Mouse (Mus musculus) retina, adult 2 months (tissue): ENCODE measurements around the gene Rab33a.
A peak's percentile ranks its signal among the peaks of the same experiment; 100 is the strongest.

Source experiments
- DNase-seq: peaks from one replicate; pipeline ENCODE4 v3.0.0-alpha.2; 2012; ENCODE audit warnings: low read depth, low spot score

Rab33a gene

GRCm38 (mm10) chrX:48518808-48519548, at the start of gene Rab33a:
Rab33a (plus strand) TSS chrX:48519285.
- no peak for DNase-seq

DNA sequence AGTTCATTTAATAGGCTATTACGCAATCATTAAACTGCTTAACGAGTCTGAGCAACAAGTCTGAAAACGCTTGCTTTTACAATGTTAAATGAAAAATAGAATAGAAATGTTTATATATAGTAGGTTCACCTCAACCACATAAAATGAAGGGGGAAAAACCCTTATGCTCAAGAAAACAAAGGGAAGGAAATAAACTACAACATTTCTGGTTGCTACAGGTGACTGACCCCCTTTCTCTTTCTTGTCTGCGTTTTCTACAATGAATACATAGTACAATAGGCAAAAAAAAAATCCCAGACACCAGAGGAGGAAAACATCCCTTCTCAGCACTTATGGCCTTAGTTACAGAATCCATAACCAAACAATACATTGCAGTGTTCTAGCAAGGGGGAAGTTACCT, 38.0 kb upstream of the Rab33a start:
- no peak for DNase-seq

GRCm38 (mm10) chrX:48481687-48482086, 37.4 kb upstream of the Rab33a start:
- DNase-seq = no peak

DNA sequence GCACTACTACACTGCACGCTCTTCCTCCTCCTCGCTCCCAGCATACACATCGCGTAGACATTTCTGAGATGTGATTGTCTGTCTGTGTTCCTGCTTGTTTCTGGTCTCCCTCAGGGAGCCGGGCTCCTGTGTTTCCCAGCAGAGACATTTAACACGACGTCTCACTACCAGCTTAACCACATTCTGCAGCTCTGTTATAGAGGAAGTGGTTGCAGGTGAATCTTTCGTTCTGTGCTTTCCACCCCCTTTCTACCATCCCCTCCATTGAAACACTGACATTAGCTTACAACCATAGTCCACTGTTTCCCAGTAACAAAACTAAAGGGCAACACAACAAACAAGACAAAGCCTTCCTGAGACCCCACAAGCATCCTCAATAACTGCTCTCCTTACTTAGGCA, 25.3 kb upstream of the Rab33a start:
- no peak for DNase-seq

- DNase-seq = peak; percentile 84
These were observed 5.8 kb upstream of the Rab33a start, which contains the start of gene Aifm1 for GRCm38 (mm10) chrX:48513166-48513807. Aifm1 (minus strand) TSS chrX:48513563.

DNA sequence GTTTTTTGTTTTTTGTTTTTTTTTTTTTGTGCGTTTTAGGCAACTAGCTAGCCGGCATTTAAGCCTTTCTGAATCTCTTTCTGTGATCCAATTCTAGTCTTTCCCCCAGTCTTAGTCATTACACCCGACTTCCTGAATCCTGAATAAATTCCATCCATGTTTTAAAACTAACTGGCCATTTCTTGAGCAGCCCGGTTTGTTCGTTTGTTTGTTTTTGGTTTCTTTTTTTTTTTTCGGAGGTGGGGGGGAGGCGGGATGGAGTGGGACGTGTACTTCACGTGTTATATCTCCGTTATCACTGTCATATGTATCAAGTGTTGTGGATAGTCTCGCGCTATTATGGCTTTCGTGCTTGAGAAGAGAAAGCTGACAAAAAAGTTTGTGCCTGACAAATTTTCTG, 5.3 kb upstream of the Rab33a start:
- DNase-seq = no peak

- no peak for DNase-seq
These were observed 776 bp upstream of the Rab33a start for GRCm38 (mm10) chrX:48518211-48518807.

GRCm38 (mm10) chrX:48519549-48520085, 532 bp downstream of the Rab33a start:
- no peak for DNase-seq

DNA sequence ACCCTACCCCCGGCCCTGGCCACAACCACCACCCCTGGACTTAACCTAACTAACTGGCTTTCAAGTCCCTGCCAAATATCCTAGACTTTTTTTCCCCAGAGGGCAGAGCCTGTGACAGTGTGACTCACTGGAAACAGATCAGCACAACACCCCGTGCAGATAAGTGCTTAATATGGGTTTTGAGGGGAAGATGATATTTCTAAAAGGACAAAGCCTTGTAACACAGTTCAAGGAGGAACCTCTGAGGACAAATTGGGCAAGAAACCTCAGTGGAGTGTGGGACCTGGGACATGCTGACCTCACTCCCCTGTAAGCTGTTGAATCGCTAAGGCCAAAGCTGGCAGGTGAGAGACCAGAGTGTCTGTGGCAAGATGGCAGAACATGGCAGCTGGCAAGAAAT, 2.6 kb downstream of the Rab33a start:
- DNase-seq = no peak

DNA sequence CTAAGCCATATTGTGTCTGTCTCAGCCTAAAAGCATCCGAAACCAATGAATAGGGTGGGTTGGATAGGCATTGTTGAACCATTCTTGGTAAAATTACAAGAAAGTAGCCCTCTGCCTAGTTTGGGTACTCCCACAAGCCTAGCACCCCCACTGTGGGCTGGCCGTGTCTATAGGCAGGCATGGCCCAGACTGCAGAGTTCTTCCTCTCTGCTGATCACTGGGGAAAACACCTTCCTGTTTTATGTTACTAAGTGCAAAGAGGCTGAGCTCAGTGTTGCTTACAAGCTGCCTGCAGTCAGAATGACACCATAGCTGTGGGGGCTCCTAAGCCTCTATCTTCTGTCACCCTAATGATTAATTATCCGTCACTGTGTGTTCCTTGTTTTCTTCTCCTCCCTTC, 4.4 kb downstream of the Rab33a start:
- DNase-seq = no peak

DNA sequence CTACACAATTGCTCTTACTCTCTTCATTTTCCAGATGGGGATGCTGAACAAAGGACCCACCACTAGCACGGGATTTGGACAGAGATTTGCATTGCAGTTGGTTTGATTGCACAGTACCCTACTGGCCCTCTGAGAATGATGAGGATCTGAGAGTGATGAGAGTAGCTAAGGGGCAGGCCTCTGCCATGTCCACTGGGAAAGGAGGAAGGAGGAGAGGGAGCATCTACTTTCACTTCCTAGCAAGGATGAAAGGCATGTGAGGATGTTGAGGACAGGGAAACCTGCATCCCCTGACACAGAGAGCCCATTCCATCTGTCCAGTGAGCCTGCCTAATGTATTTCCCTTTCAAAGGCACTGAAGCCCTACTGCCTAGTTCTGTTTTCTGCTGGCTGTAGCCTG, 6.2 kb downstream of the Rab33a start:
- DNase-seq = no peak

DNA sequence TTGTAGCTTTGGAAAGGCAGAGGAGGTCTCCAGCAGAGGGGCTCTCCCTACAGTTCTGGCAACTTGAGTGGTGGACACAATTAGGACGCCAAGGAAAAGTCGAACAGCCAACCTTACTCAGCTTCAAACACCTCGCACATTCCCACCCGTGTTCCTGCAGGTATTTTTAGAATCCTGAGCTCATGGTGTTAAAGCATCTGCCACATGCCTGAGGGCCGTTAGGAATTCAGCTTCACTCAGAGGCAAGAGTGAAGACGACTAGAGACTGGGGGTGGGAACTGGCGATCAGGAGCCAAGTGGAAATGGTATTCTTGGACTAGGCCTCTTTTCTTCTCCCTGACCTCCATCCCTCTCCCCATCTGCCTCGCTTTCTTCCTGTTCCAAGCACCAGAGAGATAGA, 6.8 kb downstream of the Rab33a start:
- no peak for DNase-seq

DNA sequence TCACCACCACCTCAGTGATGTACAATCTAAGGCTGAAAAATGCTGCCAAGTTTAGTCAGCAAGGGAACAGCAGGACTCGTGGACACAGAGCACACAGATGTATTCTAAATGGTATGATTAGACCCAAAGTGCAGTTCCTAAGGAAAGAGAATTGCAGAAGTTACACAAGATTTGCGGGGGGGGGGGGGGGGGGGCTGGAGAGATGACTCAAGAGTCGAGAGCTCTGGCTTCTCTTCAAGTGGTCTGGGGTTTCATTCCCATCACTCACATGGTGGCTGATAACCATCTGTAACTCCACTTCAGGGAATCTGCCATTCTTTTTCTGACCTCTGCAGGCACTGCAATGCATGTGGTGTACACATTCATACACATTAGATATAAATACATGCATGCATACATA, 7.3 kb downstream of the Rab33a start:
- DNase-seq = no peak

GRCm38 (mm10) chrX:48532175-48532574, 13.1 kb downstream of the Rab33a start:
- peak; percentile 40 for DNase-seq
